Mouse (Mus musculus) spleen, postnatal 4 days (tissue): ENCODE data around the gene Vav2.

Experiments
- DNase-seq, 2 experiments: peaks; one replicate each; pipeline ENCODE4 v3.0.0; 2022; ENCODE audit warnings: low spot score in 2 of 2

Vav2 gene

DNA sequence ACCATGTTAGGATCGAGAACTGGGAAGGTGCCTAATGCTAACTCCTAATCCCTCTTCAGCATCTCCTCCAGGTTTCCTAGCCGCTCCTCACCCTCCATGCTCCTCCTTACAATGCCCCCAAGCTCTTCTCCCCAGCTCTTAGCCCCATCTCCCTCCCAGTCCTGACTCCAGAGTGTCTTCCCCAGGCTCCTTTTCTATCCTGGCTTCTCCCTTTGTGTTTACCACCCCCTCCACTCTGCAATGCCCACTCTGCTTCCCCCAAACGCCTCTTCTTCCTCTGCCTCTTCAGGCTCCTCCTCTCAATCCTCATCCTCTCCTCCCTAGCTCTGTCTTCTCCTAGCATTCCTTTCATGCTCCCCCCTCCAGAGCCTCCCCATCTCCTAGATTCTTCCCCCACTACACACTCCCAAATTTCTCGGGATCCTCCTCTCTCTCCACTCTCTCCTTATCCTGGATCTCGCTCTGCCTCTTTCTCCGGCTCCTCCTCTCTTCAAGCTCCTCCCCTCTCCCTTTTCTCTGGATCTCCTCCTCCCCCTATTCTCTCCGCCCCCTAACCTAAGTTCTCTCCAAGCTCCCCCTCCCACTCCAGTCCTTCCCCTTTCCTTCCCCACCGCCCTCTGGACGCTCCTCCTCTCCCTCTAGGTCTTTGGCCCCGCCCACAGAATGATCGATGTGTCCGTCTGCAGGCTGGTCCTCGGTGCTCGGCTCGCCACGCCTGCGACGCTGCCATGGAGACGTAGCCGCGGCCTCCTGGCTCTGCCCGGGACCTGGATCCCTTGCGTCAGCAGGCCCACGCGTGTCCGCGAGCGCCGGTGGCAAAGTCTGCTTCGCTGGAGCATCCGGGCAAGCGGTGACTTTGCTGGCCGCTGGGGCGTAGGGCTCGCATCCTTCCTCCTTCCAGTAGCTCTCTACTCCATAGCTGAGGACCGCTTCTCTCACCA, 15.2 kb upstream of the Vav2 start, which contains the start of gene Brd3os:
Gene Brd3os (plus strand): TSS at position 558 of the 941 bp plus-strand sequence.
- peak; percentile 79 to 88 for DNase-seq

DNA sequence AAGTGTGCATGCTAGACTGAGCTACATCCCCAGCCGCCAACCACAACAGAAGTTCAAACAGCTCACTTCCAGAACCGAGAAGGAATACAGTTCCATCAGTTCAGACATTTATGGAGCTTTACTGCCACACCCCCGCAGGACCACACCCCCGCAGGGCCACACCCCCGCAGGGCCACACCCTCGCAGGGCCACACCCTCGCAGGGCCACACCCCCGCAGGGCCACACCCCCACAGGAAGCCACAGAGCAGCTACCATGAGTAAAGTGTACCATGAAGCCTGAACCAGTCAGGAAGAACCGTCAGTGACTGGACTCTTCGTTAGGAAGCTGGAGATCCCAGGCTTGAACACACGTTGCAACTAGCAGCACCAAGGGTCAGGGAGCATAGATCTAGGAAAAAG, 11.4 kb upstream of the Vav2 start:
- peak; percentile 70 to 78 for DNase-seq

DNA sequence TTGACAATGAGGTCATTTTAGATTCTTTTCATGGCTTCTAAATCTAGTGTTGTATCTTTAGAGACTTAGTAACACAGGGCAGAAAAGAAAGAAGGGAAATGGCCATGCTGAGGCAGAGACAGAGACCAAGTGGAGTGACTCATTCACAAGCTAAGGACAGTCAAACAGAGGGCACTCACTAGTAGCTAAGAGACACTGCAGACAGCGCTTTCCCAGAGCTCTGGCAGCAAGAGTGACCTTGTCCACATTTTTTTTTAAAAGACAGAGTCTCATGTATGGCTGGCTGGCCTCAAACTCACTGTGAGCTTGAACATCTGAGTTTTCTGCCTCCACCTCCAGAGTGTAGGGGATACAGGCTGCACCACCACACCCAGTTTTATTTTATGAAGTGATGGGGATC, 11.0 kb upstream of the Vav2 start:
- DNase-seq: no peak

DNA sequence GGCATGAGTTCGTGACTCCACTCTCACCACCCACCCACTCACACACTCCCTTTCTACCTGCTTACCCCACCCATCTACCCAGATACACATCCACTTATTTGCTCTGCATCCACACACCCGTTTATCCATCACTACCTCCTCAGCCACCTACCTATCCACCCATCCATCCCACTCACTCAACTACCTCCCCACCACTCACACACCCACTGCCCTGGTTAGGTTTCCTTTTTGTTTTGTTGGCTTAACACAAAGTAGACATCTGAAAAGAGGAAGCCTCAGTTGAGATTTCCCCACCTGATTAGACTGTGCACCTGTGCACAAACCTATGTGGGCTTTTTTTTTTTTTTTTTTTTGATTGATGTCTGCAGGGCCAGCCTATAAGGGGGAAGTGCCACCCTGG, 5.8 kb upstream of the Vav2 start:
- no peak for DNase-seq

DNA sequence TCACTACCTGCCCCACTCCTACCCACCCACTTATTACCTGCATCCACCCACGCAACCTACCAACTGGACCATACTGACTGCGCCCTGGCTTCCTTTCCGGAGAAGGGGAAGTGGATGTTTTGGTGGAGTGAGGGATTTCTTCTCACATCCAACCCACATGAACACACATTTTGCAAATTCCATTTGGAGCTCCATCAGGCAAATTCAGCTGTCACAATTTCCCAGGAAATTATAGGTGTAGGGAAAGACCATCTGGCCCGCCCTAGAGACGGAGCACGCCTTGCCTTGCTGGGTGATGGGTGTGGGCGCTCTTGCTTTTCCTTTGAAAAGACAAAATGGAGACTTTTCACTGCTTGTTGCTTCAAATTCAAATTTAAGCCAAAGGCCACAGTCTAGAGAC, 3.8 kb upstream of the Vav2 start:
- DNase-seq: no peak

DNA sequence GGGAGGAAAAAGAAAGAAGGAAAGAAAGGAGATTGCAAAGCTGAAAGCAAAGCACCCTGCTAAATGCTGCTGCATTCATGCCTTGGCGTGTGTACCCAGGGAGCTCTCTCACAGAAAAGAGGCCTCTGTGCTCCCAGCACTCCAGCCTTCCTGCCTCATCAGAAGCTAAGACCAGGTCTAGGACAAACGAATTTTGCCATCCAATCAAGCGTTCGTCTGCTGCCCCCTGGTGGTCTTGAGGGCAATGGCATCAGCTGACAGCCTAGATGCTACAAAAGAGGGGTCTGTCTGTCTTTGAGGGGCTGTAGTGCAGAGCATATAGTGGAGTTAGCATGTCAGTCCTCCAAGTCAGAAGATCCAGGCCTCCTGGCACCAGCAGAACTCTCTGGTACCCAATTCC, 1.2 kb upstream of the Vav2 start:
- DNase-seq: peak; percentile 80 to 94

DNA sequence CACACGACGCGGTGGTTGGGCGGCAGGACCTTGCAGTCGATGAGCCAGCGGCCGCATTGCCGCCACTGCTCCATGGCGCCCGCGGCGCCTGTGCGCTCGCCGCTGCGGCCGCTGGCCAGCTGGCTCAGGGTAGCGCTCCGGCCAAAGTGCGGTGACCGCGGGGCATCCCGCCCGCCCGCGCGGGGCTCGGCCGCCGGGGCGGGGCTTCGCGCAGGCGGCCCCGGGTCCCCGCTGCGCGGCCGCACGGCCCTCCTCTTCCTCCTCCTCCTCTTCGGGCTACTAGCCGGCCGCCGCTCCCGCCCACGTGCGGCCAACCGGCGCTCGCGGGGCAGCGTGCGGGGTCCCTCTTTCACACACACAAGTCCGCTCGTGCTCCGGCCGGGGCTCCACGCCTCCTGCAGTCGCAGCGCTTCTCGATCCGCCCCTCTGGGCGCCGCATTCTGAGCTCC, 403 bp downstream of the Vav2 start:
- DNase-seq: no peak

DNA sequence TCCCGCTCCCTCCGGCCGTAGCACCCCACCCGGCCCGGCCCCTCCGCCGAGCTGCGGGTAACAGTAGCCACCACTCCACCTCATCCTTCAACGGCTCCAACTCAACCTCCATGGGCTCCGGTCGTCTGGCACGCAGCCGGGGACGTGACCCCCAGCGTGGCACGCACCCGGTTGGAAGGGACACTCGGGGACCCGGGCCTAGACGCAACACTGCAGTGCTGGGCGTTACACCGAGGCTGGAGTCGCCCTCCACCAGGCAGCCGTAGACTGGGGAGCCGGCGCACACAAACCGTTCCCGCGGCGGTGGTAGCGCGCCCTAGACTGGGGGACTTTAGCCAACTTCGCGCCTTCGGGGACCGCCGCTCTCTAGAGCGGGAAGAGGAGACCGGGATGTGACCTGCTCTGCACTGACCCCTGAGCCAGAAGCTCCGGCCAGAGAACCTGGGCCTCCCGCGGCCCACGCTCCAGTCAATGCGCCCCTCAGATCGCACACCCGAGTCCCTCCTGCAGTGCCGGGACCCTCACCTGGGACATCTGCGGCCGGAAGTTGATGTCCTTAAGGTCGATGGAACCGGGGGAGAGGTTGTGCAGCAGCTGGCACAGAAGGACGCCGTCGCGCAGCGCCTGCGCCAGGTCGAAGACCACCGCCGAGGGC, 955 bp downstream of the Vav2 start:
- DNase-seq: peak in 1 of 2 experiments; percentile 75

DNA sequence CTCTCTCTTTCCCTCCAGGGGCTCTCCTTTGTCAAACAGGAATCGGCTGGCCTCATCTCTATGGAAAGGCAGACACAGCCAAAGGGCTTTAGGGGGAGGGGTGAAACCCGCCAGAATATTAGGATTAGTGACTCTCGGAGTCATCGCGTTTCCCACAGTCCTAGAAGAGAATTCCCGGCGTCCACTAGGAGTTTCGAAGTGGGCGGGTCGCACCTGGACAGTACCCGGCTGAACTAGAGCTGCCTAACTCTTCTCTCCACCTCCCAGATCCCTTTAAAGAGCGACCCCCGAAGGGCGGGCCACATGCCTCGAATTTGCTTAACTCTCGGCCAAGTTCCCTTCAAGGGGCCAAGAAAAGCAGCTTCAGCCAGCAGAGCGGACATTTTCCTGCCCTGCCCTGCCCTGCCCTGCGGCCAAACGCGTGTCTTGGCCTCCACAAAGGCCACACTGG, 1.6 kb downstream of the Vav2 start:
- DNase-seq: no peak

DNA sequence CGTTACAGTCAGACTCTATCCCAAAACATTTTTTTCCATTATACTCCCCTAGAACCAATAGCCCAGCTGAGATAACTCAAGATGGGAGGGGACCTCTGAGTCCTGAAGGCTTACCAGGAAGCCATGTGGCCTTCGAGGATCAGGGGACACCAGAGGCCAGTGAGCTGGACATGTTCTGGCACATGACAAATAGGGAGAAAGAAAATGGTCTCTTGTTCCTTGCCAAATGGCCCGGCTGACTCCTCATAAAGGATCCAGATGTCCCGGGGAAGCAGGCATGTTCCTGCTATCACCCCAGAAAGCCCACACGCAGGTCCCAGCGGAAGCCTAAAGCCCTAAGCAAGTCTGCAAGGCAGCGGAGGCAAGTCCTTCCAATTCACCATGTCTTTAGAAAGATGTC, 3.2 kb downstream of the Vav2 start:
- DNase-seq: no peak

DNA sequence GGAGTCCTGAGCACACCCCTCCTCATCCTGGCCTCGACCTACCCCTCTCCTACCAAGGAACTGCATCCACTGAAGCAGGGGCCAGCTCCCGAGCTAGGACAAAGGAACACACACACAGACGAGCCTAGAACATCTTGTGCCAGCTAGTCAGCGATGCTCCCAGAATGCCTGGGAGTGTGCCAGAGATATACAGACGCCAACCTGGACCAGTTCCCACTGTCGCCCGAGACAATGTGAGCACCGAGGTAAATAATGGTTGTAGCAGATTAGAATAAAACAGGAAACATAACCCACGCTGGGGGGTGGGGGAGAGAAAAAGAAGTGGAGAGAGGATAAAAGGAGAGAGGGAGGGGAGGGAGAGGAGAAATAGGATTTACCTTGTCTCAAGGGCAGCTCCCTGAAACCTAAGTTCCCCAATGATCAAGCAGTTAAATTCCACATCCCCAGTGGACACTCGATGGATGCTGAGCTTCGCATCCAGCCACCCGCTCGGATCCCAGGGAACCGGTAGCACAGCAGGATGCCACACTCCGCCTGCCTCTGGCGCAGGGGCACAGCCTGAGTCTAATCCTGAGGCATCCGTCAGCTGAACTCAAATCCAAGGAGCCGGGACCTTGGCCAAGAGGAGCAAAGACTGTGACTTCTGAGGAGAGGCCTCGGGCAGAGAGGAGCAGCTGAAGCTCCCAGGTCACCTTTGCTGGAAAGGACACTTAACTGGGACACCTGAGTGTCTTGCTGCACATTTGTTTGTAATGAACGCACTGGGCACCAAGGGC, 5.4 kb downstream of the Vav2 start:
- DNase-seq: no peak

DNA sequence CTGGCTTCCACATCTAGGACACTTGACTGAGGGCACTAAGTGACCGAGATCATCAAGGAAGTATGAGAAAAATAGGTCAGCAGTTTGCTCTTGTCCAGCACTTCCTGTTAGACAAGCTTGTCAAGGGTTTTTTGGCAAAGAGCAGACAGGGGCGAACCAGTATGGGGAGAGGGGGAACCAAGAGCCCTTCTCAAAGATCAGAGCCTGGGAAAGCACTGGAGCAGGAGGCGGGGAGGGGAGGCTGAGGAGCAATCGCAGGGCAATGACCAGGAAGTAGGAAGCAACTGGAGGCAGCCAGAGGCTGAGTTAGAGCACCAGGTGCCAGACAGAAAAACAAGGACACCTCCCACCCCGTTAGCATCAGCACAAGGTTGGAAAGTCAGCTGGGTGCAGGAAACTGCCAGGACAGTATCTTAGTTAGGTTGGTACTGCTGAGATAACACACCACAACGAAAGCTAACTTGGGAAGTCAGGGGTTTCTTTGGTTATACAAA, 8.2 kb downstream of the Vav2 start:
- no peak for DNase-seq

DNA sequence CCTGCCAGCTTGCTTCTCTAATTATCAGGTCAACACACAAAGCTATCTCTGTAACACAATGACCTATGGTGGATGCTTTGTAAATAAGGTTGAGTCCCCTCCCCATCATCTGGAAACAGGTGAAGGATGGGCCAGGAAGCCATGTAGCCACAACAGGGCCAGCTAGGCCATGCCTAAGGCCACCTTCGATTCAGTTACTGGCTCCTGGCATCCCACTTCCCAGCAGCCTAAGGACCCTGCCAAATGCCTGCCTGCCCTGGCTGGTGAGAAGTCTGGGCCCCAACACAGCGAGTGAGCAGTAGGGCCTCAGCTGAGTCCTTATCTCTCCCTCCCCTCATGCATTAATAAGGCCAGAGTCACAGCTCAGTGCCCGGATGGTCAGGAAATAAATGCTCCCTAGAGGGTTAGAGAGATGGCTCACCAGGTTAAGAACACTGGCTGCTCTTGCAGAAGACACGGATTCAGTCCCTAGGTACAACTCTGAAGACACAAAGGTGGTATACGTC, 9.1 kb downstream of the Vav2 start:
- DNase-seq: no peak

DNA sequence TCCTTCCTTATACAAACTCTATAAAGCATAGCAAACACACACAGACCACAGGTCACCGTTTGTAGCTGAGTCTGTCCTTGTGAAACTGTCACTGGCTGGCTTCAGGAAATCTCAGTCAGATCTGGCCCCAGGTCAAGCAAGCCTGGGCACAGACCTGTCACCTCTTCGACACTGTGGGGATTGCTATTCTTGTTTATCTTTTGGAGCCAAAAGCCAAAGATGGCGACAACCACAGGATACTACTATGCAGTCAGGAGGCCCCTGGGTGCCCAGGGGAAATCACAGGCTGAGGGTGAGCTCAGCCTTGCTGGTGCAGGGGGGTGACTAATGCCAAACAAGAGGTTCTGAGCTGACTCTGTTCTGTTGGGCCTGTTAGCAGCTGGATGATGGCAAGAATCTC, 10.4 kb downstream of the Vav2 start:
- no peak for DNase-seq

DNA sequence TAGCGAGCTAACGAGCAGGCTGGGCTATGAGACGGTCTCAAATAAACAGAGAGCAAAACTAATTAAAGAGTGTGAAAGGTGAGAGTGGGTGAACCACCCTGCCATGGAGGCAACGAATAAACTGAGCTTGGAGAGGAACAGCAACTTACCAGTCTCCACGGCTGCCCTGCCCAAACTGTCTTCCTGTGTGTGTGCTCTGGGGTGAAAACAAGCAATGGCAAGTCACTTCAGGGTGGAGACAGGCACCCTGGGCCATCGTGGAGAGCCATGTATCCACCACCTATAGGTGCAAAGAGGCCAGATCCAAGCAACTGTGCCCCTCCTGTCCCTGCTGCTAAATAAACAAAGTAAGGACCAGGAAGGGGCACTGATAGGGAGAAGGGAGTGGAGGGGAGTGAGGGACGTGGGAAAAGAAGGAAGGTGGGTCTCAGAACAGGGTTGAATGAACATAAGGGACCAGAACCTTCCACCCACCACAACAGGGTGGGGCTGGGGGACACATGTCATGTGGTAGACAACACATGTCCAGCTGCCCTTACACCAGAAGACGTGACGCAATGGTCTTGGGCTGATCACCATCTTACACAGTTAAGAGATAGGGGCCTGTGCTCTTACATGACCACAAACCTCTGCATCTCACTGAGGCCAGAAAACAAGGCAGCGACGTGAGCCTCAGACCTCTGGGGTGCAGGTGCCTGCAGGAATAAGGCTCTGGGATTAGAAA, 11.6 kb downstream of the Vav2 start:
- DNase-seq: no peak

DNA sequence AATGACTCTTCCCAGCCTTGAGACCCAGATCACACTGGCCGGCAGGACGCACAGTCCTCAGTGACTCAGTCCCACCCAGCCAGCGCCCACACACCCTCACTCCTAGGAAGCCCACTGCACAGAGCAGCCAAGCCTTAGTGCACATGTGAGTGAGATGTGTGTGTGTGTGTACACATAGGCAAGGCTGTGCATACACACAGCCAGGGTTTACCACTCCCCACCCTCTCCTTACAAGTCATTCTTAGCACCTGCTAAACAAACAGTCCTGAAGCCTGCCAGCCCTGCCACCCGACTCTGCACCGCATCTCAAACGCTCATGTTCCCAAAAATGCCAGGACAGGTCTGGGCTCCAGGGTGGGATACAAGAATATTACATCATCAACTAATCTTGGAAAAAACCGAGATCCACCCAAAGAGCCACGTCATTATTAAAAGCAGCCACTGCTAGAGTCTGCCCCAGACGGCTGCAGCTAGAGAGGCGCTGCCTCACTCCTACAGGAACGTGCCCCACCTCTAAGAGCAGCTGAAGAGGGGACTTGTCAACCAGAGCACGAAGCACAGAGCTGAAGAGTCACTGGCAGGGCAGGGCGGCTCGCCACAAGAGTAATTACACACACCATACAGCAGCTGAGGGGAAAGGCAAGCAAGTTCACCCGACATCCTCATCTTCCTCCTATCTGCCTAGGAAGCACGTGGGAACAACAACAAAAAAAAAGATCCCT, 12.7 kb downstream of the Vav2 start:
- no peak for DNase-seq

DNA sequence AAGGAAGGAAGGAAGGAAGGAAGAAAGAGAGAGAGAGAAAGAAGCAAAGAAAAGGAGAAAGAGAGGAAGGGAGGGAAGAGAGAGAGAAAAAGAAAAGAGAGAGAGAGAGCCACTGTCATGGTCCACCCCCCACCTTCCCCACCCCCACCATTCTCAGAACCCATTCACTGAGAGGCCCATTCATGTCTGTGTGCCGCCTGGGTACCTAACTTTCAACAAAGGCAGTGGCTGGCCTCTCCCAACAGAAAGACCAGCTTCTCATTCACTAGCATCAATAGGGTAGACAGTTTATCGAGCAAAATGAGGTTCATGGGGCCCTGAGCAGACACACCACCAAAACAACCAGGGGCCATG, 13.3 kb downstream of the Vav2 start:
- no peak for DNase-seq

DNA sequence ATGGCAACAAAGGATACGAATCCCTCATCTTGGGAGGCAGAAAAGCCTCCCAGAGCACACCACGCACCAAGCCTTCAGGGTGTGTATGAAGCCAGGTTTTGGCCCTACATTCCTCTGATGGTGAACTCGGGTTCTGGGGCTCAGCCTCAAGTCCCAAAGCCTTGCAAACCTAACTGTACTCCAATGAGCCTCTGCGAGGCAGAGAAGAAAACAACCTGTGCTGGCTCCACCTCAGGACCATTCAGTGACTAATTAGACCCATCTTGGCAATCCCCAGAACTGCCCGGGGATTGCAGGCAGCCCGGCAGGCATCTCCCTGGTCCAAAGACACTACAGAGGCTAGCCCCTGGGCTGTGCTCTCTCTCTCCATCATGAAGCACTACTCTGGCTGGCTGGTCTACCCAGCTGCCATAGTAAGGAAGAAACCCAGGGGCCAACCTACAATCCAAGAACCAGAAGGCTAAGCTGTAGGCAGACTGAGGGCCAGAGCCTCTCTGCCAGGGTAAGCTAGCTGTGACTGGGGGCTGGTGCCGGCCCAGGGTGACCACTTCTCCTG, 14.5 kb downstream of the Vav2 start:
- DNase-seq: no peak

DNA sequence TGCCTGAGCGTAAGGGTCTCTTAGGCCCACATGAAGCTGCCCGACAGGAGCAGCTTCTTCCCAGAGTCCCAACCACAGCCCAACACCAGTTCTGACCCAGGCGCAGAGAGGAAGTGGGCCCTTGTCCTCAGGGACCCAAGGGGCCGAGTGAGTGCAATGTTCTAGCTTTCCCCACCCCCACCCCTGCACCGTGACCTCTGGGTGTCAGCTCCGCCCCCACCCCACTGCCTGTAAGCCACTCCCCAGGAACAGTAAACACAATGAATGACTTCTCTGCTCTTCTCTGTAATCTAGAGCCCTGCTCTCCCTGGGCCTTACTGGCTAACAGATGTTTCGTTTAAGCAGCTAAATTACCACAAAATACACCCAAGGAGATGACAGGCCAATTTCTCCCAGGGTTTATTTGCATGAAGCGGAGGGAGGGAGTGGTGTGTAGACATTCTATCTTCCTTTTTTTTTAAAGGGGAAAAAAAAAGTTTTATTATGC, 15.1 kb downstream of the Vav2 start:
- DNase-seq: peak in 1 of 2 experiments; percentile 48

DNA sequence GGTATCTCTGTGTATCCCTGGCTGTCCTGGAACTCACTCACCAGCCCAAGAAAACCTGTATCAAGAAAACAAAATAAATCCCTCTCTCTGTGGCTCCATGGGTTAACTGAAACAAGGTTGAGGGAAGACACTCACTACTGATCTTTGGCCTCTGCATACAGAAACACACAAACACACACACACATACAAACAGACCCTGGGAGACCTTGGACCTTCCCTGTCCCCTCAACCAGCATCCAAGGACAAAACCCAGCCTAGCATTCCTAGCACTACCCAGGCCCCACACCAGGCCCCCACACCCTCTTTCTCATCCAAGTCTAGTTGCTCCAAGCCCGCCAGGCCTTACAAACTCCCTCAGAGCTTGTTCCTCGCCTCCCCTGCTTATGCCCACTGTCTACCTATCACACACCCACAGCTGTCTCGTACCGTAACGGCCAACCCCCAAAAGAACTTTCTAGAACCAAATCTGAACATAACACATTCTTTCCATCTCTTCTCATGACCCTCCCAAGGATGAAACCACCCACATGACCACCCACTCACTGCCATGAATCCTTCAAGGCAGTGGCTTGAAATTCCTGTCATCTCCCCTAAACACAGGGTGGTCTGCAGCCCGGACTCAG, 16.2 kb downstream of the Vav2 start:
- DNase-seq: no peak
